Mouse (Mus musculus): ENCODE results near the gene Gm14408.
"Not testable (repeated sequence)": the region's sequence is repeated elsewhere in the genome, so short reads cannot be mapped to it uniquely, and the experiment has no call there.

Gm14408 gene

GRCm38 (mm10) chr2:176830840-176831239 is at the start of gene Gm14408:
Gm14408 (plus strand) TSS chr2:176831140.
- DNase-seq (ENCODE audit: low spot score) = not testable (repeated sequence)

- DNase-seq (ENCODE audit: low spot score) = not testable (repeated sequence)
These were observed 32.6 kb upstream of the Gm14408 start, which contains the start of gene Gm14295 for GRCm38 (mm10) chr2:176798312-176798711. Gm14295 (plus strand) TSS chr2:176798612.

GRCm38 (mm10) chr2:176798785-176799184 is 32.2 kb upstream of the Gm14408 start:
- DNase-seq (ENCODE audit: low spot score) = peak; percentile 5

All from MN1 (cell line).